Mouse (Mus musculus) adrenal gland (tissue): ENCODE data around the gene Aldh1l1.

Experiments used
- intact Hi-C: fragments of 180-260 bp; cut with DNase I; formaldehyde crosslinking; loops from one replicate; pipeline ENCODE4 v1.15.1; 2025

Gene Aldh1l1

GRCm38 (mm10) chr6:90578174-90578573, 91.9 kb downstream of the Aldh1l1 start:
- intact Hi-C loops, result loop anchor here (5.0 kb wide), 2 partner anchors 41 to 126 kb away; no protein-coding TSS in a partner anchor

DNA sequence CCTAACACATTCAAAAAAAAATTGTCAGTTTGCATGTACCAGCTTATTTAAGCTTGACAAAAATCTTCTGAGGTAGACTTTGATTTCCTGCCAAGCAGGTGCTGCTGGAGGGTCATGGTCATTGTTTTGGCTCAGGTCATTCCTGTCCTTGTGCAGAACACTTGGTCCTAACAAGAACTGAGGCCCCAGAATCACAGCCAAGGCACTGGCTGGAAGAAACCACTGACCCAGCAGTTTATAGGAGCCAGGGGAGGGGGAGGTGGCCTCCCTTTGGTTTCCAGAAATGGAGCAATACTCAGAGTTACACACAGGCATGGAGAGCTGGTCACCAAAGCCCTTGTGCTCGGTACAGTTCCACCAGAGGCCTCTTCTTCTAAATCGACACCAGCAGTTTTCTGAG, 96.1 kb downstream of the Aldh1l1 start:
- intact Hi-C loops, result no loop called here

DNA sequence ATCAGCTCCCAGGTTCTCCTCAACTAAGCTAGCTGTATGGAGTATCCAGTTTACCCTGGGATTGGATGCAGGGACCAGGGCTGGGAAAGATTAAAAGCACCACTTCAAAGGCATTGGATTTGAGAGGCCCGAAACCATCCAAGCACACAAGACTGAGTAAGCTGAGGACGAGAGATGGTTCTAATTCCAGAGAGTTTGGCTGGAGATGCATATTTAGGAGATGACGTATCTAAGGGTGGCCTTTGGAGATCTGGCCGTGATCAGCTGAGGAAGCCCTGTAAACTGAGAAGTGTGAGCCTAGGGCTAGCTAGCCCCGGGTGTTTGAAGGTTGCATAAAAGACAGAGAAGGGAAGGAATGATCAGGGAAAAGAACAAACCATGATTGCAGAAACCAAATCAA, 101.9 kb downstream of the Aldh1l1 start:
- intact Hi-C loops, result no loop called here

GRCm38 (mm10) chr6:90590707-90591106, 104.5 kb downstream of the Aldh1l1 start:
- intact Hi-C loops, result no loop called here

DNA sequence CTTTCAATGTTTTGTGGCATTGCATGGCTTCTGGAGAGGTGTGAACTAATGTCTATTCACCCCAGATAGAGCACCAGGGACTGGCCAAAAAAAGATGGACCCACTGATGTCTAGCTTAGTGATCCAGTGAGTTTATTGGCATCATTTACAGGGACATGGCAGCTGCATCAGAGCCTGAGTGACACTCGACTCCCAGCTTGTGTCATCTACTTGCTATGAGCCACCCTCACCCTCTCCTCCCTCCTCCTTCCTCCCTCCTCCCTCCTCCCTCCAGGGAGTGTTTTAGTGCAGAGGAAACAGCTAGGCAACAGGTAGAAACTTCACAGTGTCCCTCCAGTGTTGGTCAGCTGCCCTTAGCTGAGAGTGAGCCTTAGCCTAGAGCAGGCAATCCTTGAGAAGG, 108.7 kb downstream of the Aldh1l1 start:
- intact Hi-C loops, result no loop called here

- intact Hi-C loops, result no loop called here
Measured at GRCm38 (mm10) chr6:90597060-90597459, 110.8 kb downstream of the Aldh1l1 start.

DNA sequence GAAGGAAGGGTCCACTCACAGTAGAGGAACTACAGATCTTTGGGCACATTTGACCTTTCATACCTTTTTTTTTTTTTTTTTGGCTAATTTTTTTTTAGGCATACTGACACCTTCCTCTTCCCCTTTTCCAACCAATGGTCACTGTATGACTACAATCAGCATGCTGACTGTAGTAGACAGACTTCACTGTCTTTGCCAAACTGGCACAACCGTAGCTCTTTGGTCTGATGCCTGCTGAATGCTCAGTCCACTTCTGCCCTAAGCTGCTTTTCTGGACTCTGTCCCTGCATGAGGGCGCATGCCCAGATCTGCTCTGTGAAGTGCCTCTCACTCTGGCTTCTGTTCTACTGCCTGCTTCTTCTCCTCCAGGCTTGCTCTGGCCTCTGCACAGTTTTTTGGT, 111.4 kb downstream of the Aldh1l1 start:
- intact Hi-C loops, result no loop called here

GRCm38 (mm10) chr6:90598197-90598596, 112.0 kb downstream of the Aldh1l1 start:
- intact Hi-C loops, result no loop called here

DNA sequence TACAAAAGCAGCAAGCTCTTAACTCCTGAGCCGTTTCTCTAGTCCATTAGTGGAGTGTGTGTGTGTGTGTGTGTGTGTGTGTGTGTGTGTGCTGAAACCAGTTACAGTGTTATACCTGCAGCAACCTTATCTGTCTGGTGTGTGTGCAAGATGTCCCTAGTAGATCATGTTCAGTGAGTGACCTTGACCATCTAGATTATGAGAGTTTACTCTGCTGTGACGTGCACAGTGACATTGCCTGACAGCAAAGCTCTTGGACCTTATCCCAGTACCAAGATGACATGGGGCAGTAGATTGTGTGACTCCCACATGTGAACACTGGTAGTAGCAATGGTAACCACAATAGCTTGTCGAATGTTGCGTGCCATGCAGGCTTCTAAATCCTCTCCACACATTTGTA, 114.1 kb downstream of the Aldh1l1 start:
- intact Hi-C loops, result no loop called here

GRCm38 (mm10) chr6:90601736-90602135, 115.5 kb downstream of the Aldh1l1 start:
- intact Hi-C loops, result no loop called here

GRCm38 (mm10) chr6:90602304-90602703, 116.1 kb downstream of the Aldh1l1 start:
- intact Hi-C loops, result no loop called here

- intact Hi-C loops, result no loop called here
Measured at GRCm38 (mm10) chr6:90603126-90603525, 116.9 kb downstream of the Aldh1l1 start.

DNA sequence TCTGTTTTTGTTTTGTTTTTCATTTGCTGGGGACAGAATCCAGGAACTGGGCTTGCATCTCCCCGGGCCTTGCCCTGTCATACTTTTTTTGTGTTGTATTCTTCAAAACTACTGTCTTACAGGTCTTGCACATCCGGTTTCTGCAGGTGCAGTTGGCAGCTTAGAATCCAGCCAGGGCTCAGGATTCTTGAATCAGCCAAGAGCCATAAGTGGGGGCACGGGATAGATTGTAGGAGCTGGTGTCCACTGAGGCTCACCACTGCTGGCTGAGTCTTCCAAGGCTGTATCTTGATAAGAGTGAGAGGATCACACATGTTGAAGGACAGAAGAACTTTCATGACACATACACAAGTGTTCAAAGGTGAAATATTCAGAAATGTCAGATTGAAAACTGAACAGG, 117.9 kb downstream of the Aldh1l1 start:
- intact Hi-C loops, result no loop called here

- intact Hi-C loops, result loop anchor here (5.0 kb wide), 1 partner anchor 48 kb away; no protein-coding TSS in a partner anchor
Measured at GRCm38 (mm10) chr6:90604533-90605297, 118.5 kb downstream of the Aldh1l1 start, which contains the start of gene Slc41a3. Gene Slc41a3 (plus strand): TSS chr6:90604725.

- intact Hi-C loops, result loop anchor here (5.0 kb wide), 1 partner anchor 47 kb away; no protein-coding TSS in a partner anchor
Measured at GRCm38 (mm10) chr6:90605298-90605665, 119.1 kb downstream of the Aldh1l1 start.

GRCm38 (mm10) chr6:90606538-90606937, 120.3 kb downstream of the Aldh1l1 start:
- intact Hi-C loops, result loop anchor here (2.0 to 5.0 kb wide), 4 partner anchors 18 to 122 kb away; no protein-coding TSS in a partner anchor

GRCm38 (mm10) chr6:90607196-90607595, 121.0 kb downstream of the Aldh1l1 start:
- intact Hi-C loops, result loop anchor here (2.0 to 5.0 kb wide), 4 partner anchors 18 to 122 kb away; no protein-coding TSS in a partner anchor

GRCm38 (mm10) chr6:90608186-90608585, 122.0 kb downstream of the Aldh1l1 start:
- intact Hi-C loops, result loop anchor here (5.0 kb wide), 1 partner anchor 44 kb away; no protein-coding TSS in a partner anchor

GRCm38 (mm10) chr6:90610248-90610647, 124.0 kb downstream of the Aldh1l1 start:
- intact Hi-C loops, result no loop called here

DNA sequence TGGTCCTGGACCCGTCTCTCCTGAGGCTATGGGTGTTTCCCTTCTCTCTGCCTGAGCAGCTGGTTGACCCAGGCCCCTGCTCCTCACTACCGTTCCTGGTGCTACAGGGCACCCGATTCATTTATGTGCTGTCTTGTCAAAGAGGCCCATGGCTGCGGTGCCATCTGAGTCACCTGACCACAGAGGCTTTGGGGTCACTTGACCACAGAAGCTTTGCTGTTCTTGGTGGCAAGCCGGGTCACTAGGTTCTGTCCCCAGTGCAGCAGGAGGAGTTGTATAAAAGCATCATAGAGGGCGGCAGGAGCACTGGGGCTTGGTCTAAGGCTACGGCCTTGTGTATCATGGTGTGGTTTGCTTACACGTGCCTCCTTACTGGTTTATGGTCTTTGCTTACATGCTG, 127.0 kb downstream of the Aldh1l1 start:
- intact Hi-C loops, result no loop called here

DNA sequence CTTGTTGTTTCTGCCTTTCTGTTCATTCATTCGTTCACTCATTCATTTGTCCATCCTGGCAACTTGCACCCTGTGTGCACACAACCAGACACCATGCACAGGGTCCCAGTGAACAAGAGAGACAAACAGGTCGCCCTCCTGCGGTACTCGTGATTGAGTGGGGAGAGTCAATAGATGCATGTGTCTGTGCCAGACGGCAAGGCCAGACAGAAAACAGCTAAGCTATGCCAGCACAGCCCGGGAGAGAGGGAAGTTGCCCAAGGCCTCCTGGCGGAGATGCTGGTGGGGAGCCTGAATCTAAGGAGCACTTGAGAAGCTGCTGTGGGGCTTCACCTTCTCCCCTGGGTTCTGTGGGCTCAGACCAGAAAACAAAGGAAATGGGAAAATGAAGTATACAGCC, 129.1 kb downstream of the Aldh1l1 start:
- intact Hi-C loops, result no loop called here

DNA sequence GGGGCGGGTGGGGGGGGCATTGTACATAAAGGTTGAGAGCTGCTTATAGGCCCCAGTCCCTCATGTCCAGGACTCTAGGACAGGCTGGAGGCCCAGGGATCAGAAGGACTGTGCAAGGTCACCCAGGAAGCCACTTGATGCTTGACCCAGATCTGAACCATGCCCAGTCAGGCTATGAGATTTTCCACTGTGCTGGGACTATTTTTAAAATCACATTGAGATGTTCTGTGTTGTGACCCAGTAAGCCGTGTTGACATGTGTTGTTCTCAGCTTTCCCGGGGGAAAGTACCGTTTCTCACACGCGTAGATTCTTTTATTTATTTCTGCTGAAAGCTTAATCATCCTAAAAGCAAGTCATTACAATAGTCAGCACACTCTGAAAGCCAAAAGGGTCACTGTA, 129.8 kb downstream of the Aldh1l1 start:
- intact Hi-C loops, result no loop called here

DNA sequence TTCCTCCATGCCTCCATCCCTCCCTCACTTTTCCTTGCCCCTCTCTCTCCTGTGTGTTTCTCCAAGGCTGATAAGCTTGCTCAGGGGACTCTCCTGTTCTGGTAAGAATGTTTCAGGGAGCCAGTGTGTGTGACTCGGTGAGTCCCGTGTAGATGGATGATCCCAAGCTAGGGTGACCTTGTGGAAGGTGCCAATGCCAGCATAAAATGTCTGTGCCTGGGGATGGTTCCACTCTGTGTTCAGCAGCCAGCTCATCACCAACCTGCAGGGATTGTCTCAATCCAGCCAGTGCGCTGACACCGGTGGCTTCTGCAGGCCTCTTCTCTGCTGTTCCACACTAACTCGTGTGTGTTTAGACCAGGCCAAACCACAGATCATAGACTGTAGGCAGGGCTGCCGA, 130.3 kb downstream of the Aldh1l1 start:
- intact Hi-C loops, result no loop called here
